Mouse (Mus musculus): ENCODE measurements around the gene Camta1. TPM values are rescaled to one million over a fixed set of nuclear protein-coding genes. Genes with fewer than 3 reads are reported as not detected.

The Camta1 gene
- total RNA-seq, 1 experiment = 9.3 TPM

- TF ChIP-seq CHD2 (IDR thresholded peaks at IDR 0.05; ENCODE audit: low read depth, low read length) = no peak
- TF ChIP-seq ZC3H11A (IDR thresholded peaks at IDR 0.05; ENCODE audit: borderline replicate concordance, low read depth, low read length) = no peak
- TF ChIP-seq HCFC1 (IDR thresholded peaks at IDR 0.05; ENCODE audit: borderline replicate concordance, insufficient read depth, low read length) = no peak
- no peak for TF ChIP-seq MAFK (IDR thresholded peaks at IDR 0.05; ENCODE audit: insufficient read depth, low read depth, low read length)
- peak; percentile 59 for DNase-seq (ENCODE audit: low read depth, low spot score)
- peak overlapping the region; percentile 42 to 43 for H3K4me3 ChIP-seq (ENCODE audit: insufficient read depth in 1 of 2, low read depth in 1 of 2, low read length in 2 of 2, poor library complexity in 1 of 2, severe bottlenecking in 1 of 2)
- no peak overlapping the region; the same call in 1 of the 2 replicates for H3K27ac ChIP-seq (ENCODE audit: insufficient read depth, low read depth, low read length, poor library complexity, severe bottlenecking)
- in situ Hi-C loops (cut with MboI; ENCODE audit: low sequenced_read_pairs in 2 of 2, unreplicated experiment in 2 of 2) = no loop called here
- H3K9me3 ChIP-seq (ENCODE audit: control insufficient read depth, insufficient read depth, low read depth, low read length) = no peaks in the 10 kb centered on the region
- H3K36me3 ChIP-seq (ENCODE audit: control insufficient read depth, insufficient read depth, low read length, poor library complexity, severe bottlenecking) = no peaks in the 10 kb centered on the region
- peak overlapping the region; percentile 47 for H3K9ac ChIP-seq (ENCODE audit: insufficient read depth, low read depth, low read length, poor library complexity, severe bottlenecking)
- peaks cover 2 to 12% of the 10 kb centered on the region in 2 experiments; a peak in 2 of 4 replicates for H3K4me1 ChIP-seq (ENCODE audit: control insufficient read depth in 2 of 2, insufficient read depth in 2 of 2, low read length in 2 of 2, poor library complexity in 1 of 2)
These were observed 474.8 kb downstream of the Camta1 start for GRCm38 (mm10) chr4:151386701-151387451.

- no peaks in the 10 kb centered on the region for H3K9me3 ChIP-seq (ENCODE audit: control insufficient read depth, insufficient read depth, low read depth, low read length)
- peaks cover 2 to 12% of the 10 kb centered on the region in 2 experiments; a peak in 2 of 4 replicates for H3K4me1 ChIP-seq (ENCODE audit: control insufficient read depth in 2 of 2, insufficient read depth in 2 of 2, low read length in 2 of 2, poor library complexity in 1 of 2)
- in situ Hi-C loops (cut with MboI; ENCODE audit: low sequenced_read_pairs in 2 of 2, unreplicated experiment in 2 of 2) = no loop called here
- TF ChIP-seq ZC3H11A (IDR thresholded peaks at IDR 0.05; ENCODE audit: borderline replicate concordance, low read depth, low read length) (no peak), MAFK (IDR thresholded peaks at IDR 0.05; ENCODE audit: insufficient read depth, low read depth, low read length) (no peak), CHD2 (IDR thresholded peaks at IDR 0.05; ENCODE audit: low read depth, low read length) (no peak)
- H3K36me3 ChIP-seq (ENCODE audit: control insufficient read depth, insufficient read depth, low read length, poor library complexity, severe bottlenecking) = no peaks in the 10 kb centered on the region
- H3K9ac ChIP-seq (ENCODE audit: insufficient read depth, low read depth, low read length, poor library complexity, severe bottlenecking) = no peak overlapping the region
- no peak overlapping the region; the same call in 1 of the 2 replicates for H3K27ac ChIP-seq (ENCODE audit: insufficient read depth, low read depth, low read length, poor library complexity, severe bottlenecking)
- no peak for DNase-seq (ENCODE audit: low read depth, low spot score)
- H3K4me3 ChIP-seq (ENCODE audit: insufficient read depth in 1 of 2, low read depth in 1 of 2, low read length in 2 of 2, poor library complexity in 1 of 2, severe bottlenecking in 1 of 2) = peak overlapping the region in 1 of 2 experiments; percentile 42; a peak in 2 of 4 replicates
These were observed 475.5 kb downstream of the Camta1 start for GRCm38 (mm10) chr4:151385985-151386700.

GRCm38 (mm10) chr4:151377731-151378130 lies 483.9 kb downstream of the Camta1 start:
- DNase-seq (ENCODE audit: low read depth, low spot score) = no peak
- no peak overlapping the region for H3K9ac ChIP-seq (ENCODE audit: insufficient read depth, low read depth, low read length, poor library complexity, severe bottlenecking)
- H3K9me3 ChIP-seq (ENCODE audit: control insufficient read depth, insufficient read depth, low read depth, low read length) = no peaks in the 10 kb centered on the region
- H3K27ac ChIP-seq (ENCODE audit: insufficient read depth, low read depth, low read length, poor library complexity, severe bottlenecking) = no peak overlapping the region
- H3K36me3 ChIP-seq (ENCODE audit: control insufficient read depth, insufficient read depth, low read length, poor library complexity, severe bottlenecking) = no peaks in the 10 kb centered on the region
- H3K4me1 ChIP-seq (ENCODE audit: control insufficient read depth in 2 of 2, insufficient read depth in 2 of 2, low read length in 2 of 2, poor library complexity in 1 of 2) = peaks cover 0 to 10% of the 10 kb centered on the region in 2 experiments; a peak in 2 of 4 replicates
- H3K4me3 ChIP-seq (ENCODE audit: insufficient read depth in 1 of 2, low read depth in 1 of 2, low read length in 2 of 2, poor library complexity in 1 of 2, severe bottlenecking in 1 of 2) = no peak overlapping the region
- in situ Hi-C loops (cut with MboI; ENCODE audit: low sequenced_read_pairs in 2 of 2, unreplicated experiment in 2 of 2) = no loop called here
- no peak for TF ChIP-seq ZNF384 (IDR thresholded peaks at IDR 0.05; ENCODE audit: low read depth, low read length)
- TF ChIP-seq HCFC1 (IDR thresholded peaks at IDR 0.05; ENCODE audit: borderline replicate concordance, insufficient read depth, low read length) = no peak
- TF ChIP-seq CHD2 (IDR thresholded peaks at IDR 0.05; ENCODE audit: low read depth, low read length) = no peak
- TF ChIP-seq MAFK (IDR thresholded peaks at IDR 0.05; ENCODE audit: insufficient read depth, low read depth, low read length) = no peak
- TF ChIP-seq ZC3H11A (IDR thresholded peaks at IDR 0.05; ENCODE audit: borderline replicate concordance, low read depth, low read length) = no peak

GRCm38 (mm10) chr4:151376234-151376633 lies 485.4 kb downstream of the Camta1 start:
- peaks cover 0 to 11% of the 10 kb centered on the region in 2 experiments; a peak in 2 of 4 replicates for H3K4me1 ChIP-seq (ENCODE audit: control insufficient read depth in 2 of 2, insufficient read depth in 2 of 2, low read length in 2 of 2, poor library complexity in 1 of 2)
- H3K36me3 ChIP-seq (ENCODE audit: control insufficient read depth, insufficient read depth, low read length, poor library complexity, severe bottlenecking) = no peaks in the 10 kb centered on the region
- no peak overlapping the region for H3K27ac ChIP-seq (ENCODE audit: insufficient read depth, low read depth, low read length, poor library complexity, severe bottlenecking)
- DNase-seq (ENCODE audit: low read depth, low spot score) = no peak
- no peak overlapping the region for H3K4me3 ChIP-seq (ENCODE audit: insufficient read depth in 1 of 2, low read depth in 1 of 2, low read length in 2 of 2, poor library complexity in 1 of 2, severe bottlenecking in 1 of 2)
- TF ChIP-seq ZC3H11A (IDR thresholded peaks at IDR 0.05; ENCODE audit: borderline replicate concordance, low read depth, low read length) (no peak), HCFC1 (IDR thresholded peaks at IDR 0.05; ENCODE audit: borderline replicate concordance, insufficient read depth, low read length) (no peak), MAFK (IDR thresholded peaks at IDR 0.05; ENCODE audit: insufficient read depth, low read depth, low read length) (no peak), ZNF384 (IDR thresholded peaks at IDR 0.05; ENCODE audit: low read depth, low read length) (no peak), CHD2 (IDR thresholded peaks at IDR 0.05; ENCODE audit: low read depth, low read length) (no peak)
- no peaks in the 10 kb centered on the region for H3K9me3 ChIP-seq (ENCODE audit: control insufficient read depth, insufficient read depth, low read depth, low read length)
- H3K9ac ChIP-seq (ENCODE audit: insufficient read depth, low read depth, low read length, poor library complexity, severe bottlenecking) = no peak overlapping the region
- in situ Hi-C loops (cut with MboI; ENCODE audit: low sequenced_read_pairs in 2 of 2, unreplicated experiment in 2 of 2) = no loop called here

All from ES-E14 (cell line).